Comparison of ENCODE assay signal across 39 mouse cellular contexts in the genomic region with DNA sequence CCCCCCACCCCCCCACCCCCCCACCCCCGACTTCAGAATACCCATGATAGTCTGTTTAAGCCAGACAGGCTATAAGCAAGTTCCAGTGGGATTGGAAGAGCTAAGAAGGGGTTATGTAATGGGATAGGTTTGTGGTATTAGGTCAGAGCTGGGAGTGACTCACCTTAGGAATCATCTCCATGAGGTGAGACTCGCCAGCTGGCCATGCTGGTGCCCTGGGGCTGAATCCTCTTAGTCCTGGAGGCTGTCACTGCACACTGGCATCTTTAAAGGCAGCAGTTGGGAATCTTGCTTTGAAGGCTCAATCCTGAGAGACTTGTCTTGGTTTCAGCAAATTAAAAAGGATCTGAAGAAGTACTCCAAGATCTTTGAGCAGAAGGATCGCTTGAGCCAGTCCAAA. TPM values are rescaled to one million over a fixed set of nuclear protein-coding genes. Genes with fewer than 3 reads are reported as not detected.
A peak's percentile ranks its signal among the peaks of the same experiment; 100 is the strongest.
DNase-seq lines count a peak whose midpoint lies in the region; TF ChIP-seq lines count a peak whose summit lies in the region.
"Had no signal": no experiment of that assay in that cellular context is flagged by ENCODE, and none has a peak within 500 bp of the region (broad histone marks: within the 10 kb centered on the region; RNA-seq: fewer than 3 reads in every experiment).

No protein-coding gene starts in this region.

- TF ChIP-seq CTCF in cerebellum, adult 2 months (IDR thresholded peaks at IDR 0.05; ENCODE audit: borderline replicate concordance, insufficient read depth, low read depth, low read length) = no peak

- DNase-seq in adrenal gland, postnatal 14 days = peak; percentile 35
- DNase-seq in adrenal gland, postnatal 25 days = no peak
- DNase-seq in cerebellum, adult 2 months = peak; percentile 45 to 74
- DNase-seq in cerebellum, postnatal 4 days (ENCODE audit: low spot score in 2 of 2) = no peak
- peak; percentile 25 for DNase-seq in NIH3T3 (ENCODE audit: low read depth)
- DNase-seq in cerebellum, adult 9-11 months = peak; percentile 55
- DNase-seq in spleen, postnatal 4 days (ENCODE audit: low spot score in 2 of 2) = no peak
- DNase-seq in limb, embryonic 10.5 days (ENCODE audit: low spot score) = no peak
- DNase-seq: embryo, embryonic 11 days; heart, adult 2 months; heart, postnatal 4 days; kidney, adult 8-10 months; kidney, postnatal 4 days; left cerebral cortex, postnatal 4 days; liver, embryonic 13.5 days; lung, adult 2 months; lung, postnatal 10 days; midbrain, embryonic 14.5 days; right cerebral cortex, postnatal 25 days; thymus, postnatal 4 days had no signal

- TF ChIP-seq POLR2A in cerebellum, adult 2 months (IDR thresholded peaks at IDR 0.05; ENCODE audit: borderline replicate concordance, insufficient read depth, low read length) = no peak

- H3K27me3 ChIP-seq in cerebellum, adult 2 months (ENCODE audit: control insufficient read depth, insufficient read depth, low read length) = no peaks in the 10 kb centered on the region
- H3K27me3 ChIP-seq in limb, embryonic 10.5 days (ENCODE audit: low read depth, poor library complexity, severe bottlenecking) = no peaks in the 10 kb centered on the region
- H3K27me3 ChIP-seq: embryonic facial prominence, embryonic 12.5 days; forebrain, embryonic 15.5 days; heart, embryonic 12.5 days; hindbrain, embryonic 13.5 days; limb, embryonic 15.5 days; liver, embryonic 13.5 days had no signal

- H3K27ac ChIP-seq in cerebellum, adult 2 months (ENCODE audit: insufficient read depth, low read length) = peak overlapping the region; percentile 53; the same call in 1 of the 2 replicates
- H3K27ac ChIP-seq in limb, embryonic 10.5 days = no peak overlapping the region
- H3K27ac ChIP-seq: embryonic facial prominence, embryonic 12.5 days; forebrain, embryonic 10.5 days; forebrain, embryonic 15.5 days; heart, adult 2 months; hindbrain, embryonic 13.5 days; kidney, postnatal 0 days; limb, embryonic 15.5 days; liver, embryonic 13.5 days; macrophage had no signal

- H3K9me3 ChIP-seq in limb, embryonic 10.5 days (replicated peaks) = no peaks in the 10 kb centered on the region
- H3K9me3 ChIP-seq: embryonic facial prominence, embryonic 12.5 days; forebrain, embryonic 10.5 days; forebrain, embryonic 15.5 days; heart, embryonic 12.5 days; hindbrain, embryonic 13.5 days; limb, embryonic 15.5 days; liver, embryonic 13.5 days had no signal

- 58% methylated on average over 3 of the region's 3 CpGs for whole genome bisulfite sequencing in cerebellum, adult 2 months
- 93% methylated on average over 3 of the region's 3 CpGs for WGBS in limb, embryonic 10.5 days

- no peak overlapping the region for H3K4me3 ChIP-seq in cerebellum, adult 2 months (replicated peaks; ENCODE audit: insufficient read depth, low read depth, low read length)
- H3K4me3 ChIP-seq in limb, embryonic 10.5 days = no peak overlapping the region
- H3K4me3 ChIP-seq: embryonic facial prominence, embryonic 12.5 days; forebrain, embryonic 10.5 days; forebrain, embryonic 15.5 days; heart, adult 2 months; heart, embryonic 12.5 days; hindbrain, embryonic 13.5 days; limb, embryonic 15.5 days; liver, embryonic 13.5 days had no signal

- H3K4me1 ChIP-seq in cerebellum, adult 2 months (ENCODE audit: control insufficient read depth, insufficient read depth, low read length) = peaks cover 9% of the 10 kb centered on the region
- no peaks in the 10 kb centered on the region for H3K4me1 ChIP-seq in limb, embryonic 10.5 days
- H3K4me1 ChIP-seq: embryonic facial prominence, embryonic 12.5 days; forebrain, embryonic 10.5 days; forebrain, embryonic 15.5 days; hindbrain, embryonic 13.5 days; limb, embryonic 15.5 days; liver, embryonic 13.5 days had no signal

- H3K36me3 ChIP-seq in limb, embryonic 10.5 days = peaks cover 95% of the 10 kb centered on the region

RNA-seq across cellular contexts. Expression of a gene that starts 4.0 kb away (rescaled TPM):
- total RNA-seq in adrenal gland, postnatal 14 days (2021) = not detected in 2 replicates
- total RNA-seq in adrenal gland, postnatal 25 days (2021) = 0.27 TPM in 1 of 2 replicates, not detected in the other
- not detected in 2 replicates for polyA plus RNA-seq in cerebellum, adult 2 months (2012; rRNA removed)
- not detected in 2 replicates for polyA plus RNA-seq in limb, embryonic 10.5 days (2016; fragmentation: Nextera tagmentation; extraction: Ambion mirVana)
- total RNA-seq: gastrocnemius, adult 8-10 months; gastrocnemius, postnatal 4 days; heart, adult 2 months; heart, postnatal 4 days; layer of hippocampus, adult 8-10 months; layer of hippocampus, postnatal 25 days; left cerebral cortex, adult 8-10 months; left cerebral cortex, postnatal 4 days; monocyte, adult 5-6 weeks had no signal
- polyA plus RNA-seq: CD4-positive, CD25-positive, alpha-beta regulatory T cell, adult 4 months; forebrain, embryonic 10.5 days; forebrain, embryonic 15.5 days; heart, adult 2 months; heart, embryonic 12.5 days; heart, postnatal 0 days; hindbrain, embryonic 13.5 days; intestine, embryonic 16.5 days; kidney, postnatal 0 days; limb, embryonic 15.5 days; liver, embryonic 13.5 days; macrophage; midbrain, embryonic 14.5 days; neural tube, embryonic 14.5 days; stomach, embryonic 16.5 days had no signal

RNA-seq across cellular contexts. Expression of a gene that starts 22.3 kb away (rescaled TPM):
- 154 and 167 TPM in 2 replicates for total RNA-seq in adrenal gland, postnatal 14 days (2021)
- 159 and 237 TPM in 2 replicates for total RNA-seq in adrenal gland, postnatal 25 days (2021)
- polyA plus RNA-seq in cerebellum, adult 2 months (2012; rRNA removed) = 71.2 and 74.3 TPM in 2 replicates
- polyA plus RNA-seq in limb, embryonic 10.5 days (2016; fragmentation: Nextera tagmentation; extraction: Ambion mirVana) = 201 and 231 TPM in 2 replicates

RNA-seq across cellular contexts. Expression of a gene that starts 52.3 kb away (rescaled TPM):
- 17.7 and 26.1 TPM in 2 replicates for total RNA-seq in adrenal gland, postnatal 14 days (2021)
- 18.0 and 18.4 TPM in 2 replicates for total RNA-seq in adrenal gland, postnatal 25 days (2021)
- polyA plus RNA-seq in cerebellum, adult 2 months (2012; rRNA removed) = 15.2 and 15.4 TPM in 2 replicates
- 22.4 and 25.4 TPM in 2 replicates for polyA plus RNA-seq in limb, embryonic 10.5 days (2016; fragmentation: Nextera tagmentation; extraction: Ambion mirVana)

Comparison
In these comparisons a context has a peak if more than half of its experiments do, and no peak if none do; other contexts are left out.
1. DNase-seq: peak in adrenal gland, postnatal 14 days (single experiment), cerebellum, adult 2 months (2 of 2), NIH3T3 (single experiment) and cerebellum, adult 9-11 months (single experiment); none in adrenal gland, postnatal 25 days (single experiment), cerebellum, postnatal 4 days (0 of 2), spleen, postnatal 4 days (0 of 2) and limb, embryonic 10.5 days (single experiment).